9 mouse cellular contexts compared by ENCODE assay signal in genomic region chr14:25338404-25339051, GRCm38 (mm10).
DNase-seq lines count a peak whose midpoint lies in the region; ATAC-seq and TF ChIP-seq lines count a peak whose summit lies in the region.
"Had no signal": no experiment of that assay in that cellular context is flagged by ENCODE, and none has a peak within 500 bp of the region (broad histone marks: within the 10 kb centered on the region; RNA-seq: fewer than 3 reads in every experiment).

No protein-coding gene starts in this region.

- no peaks in the 10 kb centered on the region for H3K9me3 ChIP-seq in lung, postnatal 0 days (ENCODE audit: low read length)
- H3K9me3 ChIP-seq in stomach, embryonic 16.5 days (replicated peaks; ENCODE audit: control insufficient read depth, low read length), result 0 out of 2 replicates have a peak, but pooled peaks cover 3% of the 10 kb centered on the region

- DNase-seq in gastrocnemius, adult 2 months, result peak; percentile 44
- DNase-seq in gastrocnemius, postnatal 10 days, result no peak
- DNase-seq in lung, postnatal 0 days (ENCODE audit: low spot score), result peak; percentile 18
- no peak for DNase-seq in lung, adult 18-20 months
- peak; percentile 41 for DNase-seq in hindlimb bud, embryonic 11.5 days (ENCODE audit: extremely low spot score, low read depth, low spot score)
- no peak for DNase-seq in Muller cell, postnatal 12 days (ENCODE audit: inconsistent ontology term)
- no peak for DNase-seq in spleen, postnatal 10 days (ENCODE audit: low spot score in 2 of 2)
- DNase-seq: cerebellum, adult 9-11 months had no signal

- H3K27me3 ChIP-seq in lung, postnatal 0 days (replicated peaks; ENCODE audit: insufficient read depth, low read length), result no peaks in the 10 kb centered on the region
- no peaks in the 10 kb centered on the region for H3K27me3 ChIP-seq in stomach, embryonic 16.5 days (ENCODE audit: control insufficient read depth, insufficient read depth, low read length)

- peaks cover 17% of the 10 kb centered on the region; the same call in 1 of the 2 replicates for H3K4me1 ChIP-seq in lung, postnatal 0 days (ENCODE audit: insufficient read depth, low read depth, low read length)
- H3K4me1 ChIP-seq in stomach, embryonic 16.5 days (ENCODE audit: control insufficient read depth, insufficient read depth, low read length), result peaks cover 35% of the 10 kb centered on the region

- TF ChIP-seq EP300 in lung, postnatal 0 days (IDR thresholded peaks at IDR 0.05), result no peak

- no peak overlapping the region for H3K4me3 ChIP-seq in gastrocnemius, adult 2 months
- no peak overlapping the region for H3K4me3 ChIP-seq in lung, postnatal 0 days (ENCODE audit: low read depth, low read length)
- H3K4me3 ChIP-seq in stomach, embryonic 16.5 days (replicated peaks; ENCODE audit: low read length), result no peak overlapping the region

- H3K4me2 ChIP-seq in lung, postnatal 0 days (replicated peaks; ENCODE audit: low read depth, low read length), result no peak overlapping the region
- no peak overlapping the region for H3K4me2 ChIP-seq in stomach, embryonic 16.5 days (ENCODE audit: low read depth, low read length)

- TF ChIP-seq CTCF in gastrocnemius, adult 2 months (IDR thresholded peaks at IDR 0.05), result no peak
- no peak for TF ChIP-seq CTCF in lung, postnatal 0 days (IDR thresholded peaks at IDR 0.05)

- peak overlapping the region; percentile 16; the same call in 1 of the 2 replicates for H3K27ac ChIP-seq in gastrocnemius, adult 2 months
- H3K27ac ChIP-seq in lung, postnatal 0 days (ENCODE audit: low read length), result no peak overlapping the region
- H3K27ac ChIP-seq in stomach, embryonic 16.5 days (ENCODE audit: low read length), result no peak overlapping the region

- no peak overlapping the region for H3K9ac ChIP-seq in lung, postnatal 0 days (replicated peaks; ENCODE audit: low read depth)
- H3K9ac ChIP-seq in stomach, embryonic 16.5 days (ENCODE audit: low read length), result peak overlapping the region; percentile 26; the same call in 1 of the 2 replicates

- no peak for ATAC-seq in lung, postnatal 0 days
- 0 out of 2 replicates have a peak, but pooled peaks have one; percentile 30 for ATAC-seq in stomach, embryonic 16.5 days (ENCODE audit: insufficient read depth, low FRiP score)

- WGBS in lung, postnatal 0 days, result 63% methylated on average over 9 of the region's 9 CpGs
- 60% methylated on average over 9 of the region's 9 CpGs for WGBS in stomach, embryonic 16.5 days

- no peaks in the 10 kb centered on the region for H3K36me3 ChIP-seq in lung, postnatal 0 days (ENCODE audit: insufficient read depth, low read length)
- H3K36me3 ChIP-seq in stomach, embryonic 16.5 days (ENCODE audit: control insufficient read depth, insufficient read depth, low read length), result no peaks in the 10 kb centered on the region

- intact Hi-C loops in gastrocnemius, adult 2 months (cut with DNase I), result no loop called here

Comparison
In these comparisons a context has a peak if more than half of its experiments do, and no peak if none do; other contexts are left out.
1. DNase-seq: peak in gastrocnemius, adult 2 months (single experiment), lung, postnatal 0 days (single experiment) and hindlimb bud, embryonic 11.5 days (single experiment); none in gastrocnemius, postnatal 10 days (single experiment), lung, adult 18-20 months (0 of 2), Muller cell, postnatal 12 days (single experiment) and spleen, postnatal 10 days (0 of 2).